Mouse (Mus musculus) heart, embryonic 10.5 days (tissue): ENCODE measurements around the gene Gm26938. TPM values are rescaled to one million over a fixed set of nuclear protein-coding genes. Genes with fewer than 3 reads are reported as not detected.

Source experiments
- DNase-seq: peaks from one replicate; pipeline ENCODE4 v3.0.0-alpha.2; 2017; ENCODE audit warnings: low spot score
- H3K27ac ChIP-seq: fragments of 300-500 bp; sonication (generic); 2 replicates; pipeline ENCODE4 v1.5.1; 2016; ENCODE audit warnings: mild to moderate bottlenecking
- H3K27me3 ChIP-seq: fragments of 300-500 bp; sonication (generic); 2 replicates; pipeline ENCODE4 v1.6.1; 2016; ENCODE audit warnings: mild to moderate bottlenecking; ENCODE audit not compliant: poor library complexity, insufficient read depth, severe bottlenecking
- H3K36me3 ChIP-seq: fragments of 300-500 bp; sonication (generic); 2 replicates; pipeline ENCODE4 v1.6.1; 2016; ENCODE audit warnings: mild to moderate bottlenecking, moderate library complexity
- H3K4me1 ChIP-seq: fragments of 300-500 bp; sonication (generic); 2 replicates; pipeline ENCODE4 v1.6.1; 2016; ENCODE audit warnings: mild to moderate bottlenecking
- H3K4me3 ChIP-seq: fragments of 300-500 bp; sonication (generic); 2 replicates; pipeline ENCODE4 v1.5.1; 2016; ENCODE audit warnings: mild to moderate bottlenecking, moderate library complexity
- H3K9me3 ChIP-seq: fragments of 300-500 bp; sonication (generic); 2 replicates; pipeline ENCODE4 v1.6.1; 2016; ENCODE audit warnings: mild to moderate bottlenecking, moderate library complexity
- WGBS: fragments of 180-500 bp; shearing (Covaris S2); methylation state at CpG from one replicate; pipeline ENCODE4 v1.1.7; 2016; 5-methylcytosine and 5-hydroxymethylcytosine counted together
- polyA plus RNA-seq: library from polyadenylated mRNA; unstranded; fragments of >200 nt; fragmentation: Nextera tagmentation; extraction: Ambion mirVana; gene quantifications from 2 replicates; pipeline ENCODE4 v1.2.1, GENCODE M21; 2016

The Gm26938 gene
- polyA plus RNA-seq, 1 experiment from 2014 or later = not detected

GRCm38 (mm10) chr5:139827593-139827992 lies 1.4 kb upstream of the Gm26938 start:
- Histone ChIP-seq H3K4me3 (no peak overlapping the region), H3K27ac (no peak overlapping the region), H3K4me1 (peaks cover 12% of the 10 kb centered on the region), H3K27me3 (no peaks in the 10 kb centered on the region), H3K36me3 (peaks cover 20% of the 10 kb centered on the region), H3K9me3 (no peaks in the 10 kb centered on the region)
- 89% methylated on average over 1 of the region's 1 CpGs for WGBS
- DNase-seq = no peak

GRCm38 (mm10) chr5:139825947-139826346 lies 260 bp downstream of the Gm26938 start:
- Histone ChIP-seq H3K36me3 (peaks cover 33% of the 10 kb centered on the region), H3K27ac (peak overlapping the region; percentile 90), H3K4me3 (peak overlapping the region; percentile 93), H3K4me1 (peaks cover 16% of the 10 kb centered on the region), H3K27me3 (no peaks in the 10 kb centered on the region), H3K9me3 (no peaks in the 10 kb centered on the region)
- DNase-seq = no peak
- WGBS = 43% methylated on average over 11 of the region's 11 CpGs

GRCm38 (mm10) chr5:139824531-139824930 lies 1.7 kb downstream of the Gm26938 start:
- H3K4me1 ChIP-seq = peaks cover 16% of the 10 kb centered on the region
- no peak overlapping the region for H3K4me3 ChIP-seq
- H3K27ac ChIP-seq = no peak overlapping the region
- H3K27me3 ChIP-seq = no peaks in the 10 kb centered on the region
- no peak for DNase-seq
- no peaks in the 10 kb centered on the region for H3K9me3 ChIP-seq
- 92% methylated on average over 10 of the region's 10 CpGs for WGBS
- H3K36me3 ChIP-seq = peaks cover 33% of the 10 kb centered on the region

GRCm38 (mm10) chr5:139821466-139822459 lies 4.4 kb downstream of the Gm26938 start:
- peaks cover 23% of the 10 kb centered on the region for H3K4me1 ChIP-seq
- WGBS = 75% methylated on average over 12 of the region's 12 CpGs

GRCm38 (mm10) chr5:139819538-139820181 lies 6.5 kb downstream of the Gm26938 start, which contains the start of gene Tmem184a:
Gene Tmem184a, minus strand, starts transcription at chr5:139819917.
- peak within 1 kb of the TSS; percentile 60 for H3K27ac ChIP-seq

More at GRCm38 (mm10) chr5:139821466-139822459, 4.4 kb downstream of the Gm26938 start:
- H3K27me3 ChIP-seq = no peaks in the 10 kb centered on the region
- H3K4me3 ChIP-seq = no peak overlapping the region
- no peak overlapping the region for H3K27ac ChIP-seq
- DNase-seq = no peak
- peaks cover 33% of the 10 kb centered on the region for H3K36me3 ChIP-seq
- H3K9me3 ChIP-seq = no peaks in the 10 kb centered on the region

GRCm38 (mm10) chr5:139818801-139819200 lies 7.4 kb downstream of the Gm26938 start:
- Histone ChIP-seq H3K36me3 (peaks cover 25% of the 10 kb centered on the region), H3K27me3 (peaks cover 15% of the 10 kb centered on the region), H3K4me3 (no peak overlapping the region), H3K4me1 (peaks cover 16% of the 10 kb centered on the region), H3K9me3 (no peaks in the 10 kb centered on the region), H3K27ac (peak overlapping the region; percentile 60)
- DNase-seq = no peak
- WGBS = 41% methylated on average over 4 of the region's 4 CpGs

More at GRCm38 (mm10) chr5:139819538-139820181, 6.5 kb downstream of the Gm26938 start, which contains the start of gene Tmem184a:
- 81% methylated on average over 9 of the region's 9 CpGs for WGBS
- H3K27me3 ChIP-seq = peaks cover 6% of the 10 kb centered on the region
- peaks cover 32% of the 10 kb centered on the region for H3K36me3 ChIP-seq
- no peak within 1 kb of the TSS for H3K4me3 ChIP-seq
- DNase-seq = no peak
- H3K9me3 ChIP-seq = no peaks in the 10 kb centered on the region
- peaks cover 16% of the 10 kb centered on the region; the same call in 1 of the 2 replicates for H3K4me1 ChIP-seq

GRCm38 (mm10) chr5:139818056-139818455 lies 8.2 kb downstream of the Gm26938 start:
- Histone ChIP-seq H3K27me3 (peaks cover 22% of the 10 kb centered on the region), H3K36me3 (peaks cover 17% of the 10 kb centered on the region), H3K4me1 (peaks cover 21% of the 10 kb centered on the region), H3K4me3 (no peak overlapping the region), H3K9me3 (no peaks in the 10 kb centered on the region), H3K27ac (peak overlapping the region; percentile 60; the same call in 1 of the 2 replicates)
- 52% methylated on average over 3 of the region's 3 CpGs for WGBS
- no peak for DNase-seq

GRCm38 (mm10) chr5:139817292-139817691 lies 8.9 kb downstream of the Gm26938 start:
- peaks cover 26% of the 10 kb centered on the region for H3K4me1 ChIP-seq
- no peak overlapping the region for H3K27ac ChIP-seq
- no peak for DNase-seq
- 3% methylated on average over 1 of the region's 1 CpGs for WGBS
- H3K36me3 ChIP-seq = peaks cover 10% of the 10 kb centered on the region
- H3K4me3 ChIP-seq = no peak overlapping the region
- H3K27me3 ChIP-seq = peaks cover 30% of the 10 kb centered on the region
- H3K9me3 ChIP-seq = no peaks in the 10 kb centered on the region

GRCm38 (mm10) chr5:139816445-139816844 lies 9.8 kb downstream of the Gm26938 start:
- Histone ChIP-seq H3K27ac (no peak overlapping the region), H3K36me3 (peaks cover 3% of the 10 kb centered on the region; the same call in 1 of the 2 replicates), H3K9me3 (no peaks in the 10 kb centered on the region), H3K4me1 (peaks cover 32% of the 10 kb centered on the region), H3K4me3 (no peak overlapping the region), H3K27me3 (peaks cover 36% of the 10 kb centered on the region)
- DNase-seq = no peak

- WGBS = 70% methylated on average over 6 of the region's 6 CpGs
- Histone ChIP-seq H3K4me1 (peaks cover 37% of the 10 kb centered on the region), H3K36me3 (no peaks in the 10 kb centered on the region), H3K27ac (no peak overlapping the region), H3K9me3 (no peaks in the 10 kb centered on the region), H3K27me3 (peaks cover 36% of the 10 kb centered on the region), H3K4me3 (no peak overlapping the region)
- DNase-seq = no peak
These were observed 10.2 kb downstream of the Gm26938 start for GRCm38 (mm10) chr5:139815964-139816363.

- WGBS = 11% methylated on average over 13 of the region's 13 CpGs
- no peak for DNase-seq
- Histone ChIP-seq H3K36me3 (no peaks in the 10 kb centered on the region), H3K4me1 (peaks cover 37% of the 10 kb centered on the region), H3K4me3 (0 out of 2 replicates have a peak overlapping the region, but pooled peaks have one; percentile 3), H3K9me3 (no peaks in the 10 kb centered on the region), H3K27ac (peak overlapping the region; percentile 70), H3K27me3 (peaks cover 36% of the 10 kb centered on the region)
These were observed 12.2 kb downstream of the Gm26938 start for GRCm38 (mm10) chr5:139813963-139814381.

- Histone ChIP-seq H3K36me3 (no peaks in the 10 kb centered on the region), H3K4me3 (peak overlapping the region; percentile 30), H3K9me3 (no peaks in the 10 kb centered on the region), H3K4me1 (peaks cover 32% of the 10 kb centered on the region), H3K27me3 (peaks cover 36% of the 10 kb centered on the region), H3K27ac (peak overlapping the region; percentile 62; the same call in 1 of the 2 replicates)
- no peak for DNase-seq
- WGBS = 35% methylated on average over 10 of the region's 10 CpGs
These were observed 13.1 kb downstream of the Gm26938 start for GRCm38 (mm10) chr5:139813126-139813490.
